Mouse (Mus musculus): Measurements from ENCODE around the gene Camk1d.

GRCm38 (mm10) chr2:5381712-5382710 is 332.3 kb downstream of the Camk1d start:
- TF ChIP-seq CTCF (IDR thresholded peaks at IDR 0.05; ENCODE audit: extremely low read depth, insufficient read length, insufficient replicate concordance, low read depth, low read length) (no peak), POLR2A (IDR thresholded peaks at IDR 0.05; ENCODE audit: low read depth, low read length) (no peak)

All from small intestine, adult 2 months (tissue).